Mouse (Mus musculus): Measurements from ENCODE around the gene Ripk3. TPM values are rescaled to one million over a fixed set of nuclear protein-coding genes. Genes with fewer than 3 reads are reported as not detected.

The Ripk3 gene
- polyA plus RNA-seq, 1 experiment from 2014 or later, result 51.4 TPM

DNA sequence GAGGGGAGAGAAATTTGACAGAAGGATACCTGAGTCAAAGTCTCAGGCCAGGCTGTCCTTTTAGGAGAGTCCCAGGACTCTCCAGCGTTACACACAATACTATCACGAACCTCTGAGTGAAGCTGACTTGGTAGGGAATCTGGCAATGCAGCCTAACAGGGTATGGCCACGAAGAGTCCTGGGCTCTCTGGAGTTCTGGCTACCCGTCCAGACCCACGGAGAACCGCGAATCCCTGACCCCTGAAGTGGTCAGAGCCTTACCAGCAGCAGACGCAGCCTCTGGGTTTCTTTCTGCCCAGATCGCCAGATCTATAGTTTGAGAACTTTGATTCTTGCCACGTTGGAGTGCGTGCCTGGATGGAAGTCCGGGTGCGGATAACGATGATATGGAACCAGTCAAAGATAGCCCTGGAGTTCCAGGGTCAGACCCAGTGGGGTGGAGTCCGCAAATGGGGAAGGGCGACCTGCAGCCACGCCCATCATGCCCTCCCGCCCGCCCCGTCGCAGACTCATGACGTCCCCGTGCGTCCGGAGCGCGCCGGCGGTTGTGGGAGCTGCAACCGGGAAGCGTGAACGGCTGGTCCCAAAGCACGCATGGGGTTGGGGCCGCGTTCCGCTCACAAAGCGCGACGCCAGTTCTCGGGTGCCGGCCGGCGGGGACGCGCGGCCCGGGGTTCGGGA lies 43.3 kb downstream of the Ripk3 start, which contains the start of the genes Dhrs1 and Nop9:
Dhrs1 (minus strand) TSS at position 511 of the 681 bp plus-strand sequence.
Nop9 (plus strand) TSS at position 514 of the 681 bp plus-strand sequence.
- H3K36me3 ChIP-seq (ENCODE audit: insufficient read depth), result peaks cover 52% of the 10 kb centered on the region
- ATAC-seq (ENCODE audit: insufficient read depth), result peak; percentile 84

DNA sequence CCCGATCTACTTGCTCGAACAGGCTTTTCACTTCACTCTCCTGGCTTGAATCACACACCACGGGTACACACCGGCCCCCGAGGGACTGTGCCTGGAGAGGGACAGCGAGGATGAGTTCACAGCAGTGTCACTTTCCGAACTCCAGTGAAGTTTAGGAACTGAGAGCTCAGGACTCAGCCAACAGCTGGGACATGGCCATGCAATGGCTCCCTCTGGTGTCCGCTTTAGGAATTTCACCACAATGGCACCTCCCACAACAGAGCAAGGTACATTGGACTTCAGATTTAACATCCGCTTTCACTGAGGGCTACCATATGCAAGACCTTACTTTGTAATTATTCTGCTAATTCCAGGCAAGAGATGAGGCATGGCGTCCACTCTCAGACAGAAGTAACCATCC lies 45.0 kb downstream of the Ripk3 start:
- peak; percentile 71 for ATAC-seq (ENCODE audit: insufficient read depth)
- peak; percentile 98 for TF ChIP-seq CTCF (IDR thresholded peaks at IDR 0.05; ENCODE audit: low read depth)
- 17% methylated on average over 10 of the region's 10 CpGs for WGBS
- DNase-seq, result peak; percentile 96
- Histone ChIP-seq H3K9me3 (ENCODE audit: low read depth, low read length) (no peaks in the 10 kb centered on the region), H3K4me2 (peak overlapping the region; percentile 35), H3K4me1 (ENCODE audit: insufficient read depth) (peaks cover 7% of the 10 kb centered on the region; the same call in 1 of the 2 replicates), H3K27ac (ENCODE audit: low read depth) (no peak overlapping the region), H3K27me3 (ENCODE audit: insufficient read depth, low read length) (no peaks in the 10 kb centered on the region), H3K4me3 (ENCODE audit: low read depth, low read length) (0 out of 2 replicates have a peak overlapping the region, but pooled peaks have one; percentile 8), H3K9ac (no peak overlapping the region), H3K36me3 (ENCODE audit: insufficient read depth) (peaks cover 51% of the 10 kb centered on the region)

More for the DNA sequence above, 43.3 kb downstream of the Ripk3 start, which contains the start of the genes Dhrs1 and Nop9:
- no peaks in the 10 kb centered on the region for H3K27me3 ChIP-seq (ENCODE audit: insufficient read depth, low read length)
- WGBS, result 2% methylated on average over 47 of the region's 48 CpGs
- peaks cover 7% of the 10 kb centered on the region; the same call in 1 of the 2 replicates for H3K4me1 ChIP-seq (ENCODE audit: insufficient read depth)
- peak; percentile 93 for DNase-seq
- H3K27ac ChIP-seq (ENCODE audit: low read depth), result peak within 1 kb of the TSS; percentile 50; the same call in 1 of the 2 replicates
- peak within 1 kb of the TSS; percentile 93 for H3K4me3 ChIP-seq (ENCODE audit: low read depth, low read length)
- H3K9me3 ChIP-seq (ENCODE audit: low read depth, low read length), result no peaks in the 10 kb centered on the region
- no peak for TF ChIP-seq CTCF (IDR thresholded peaks at IDR 0.05; ENCODE audit: low read depth)
- peak within 1 kb of the TSS; percentile 98 for H3K4me2 ChIP-seq
- H3K9ac ChIP-seq, result peak within 1 kb of the TSS; percentile 82

DNA sequence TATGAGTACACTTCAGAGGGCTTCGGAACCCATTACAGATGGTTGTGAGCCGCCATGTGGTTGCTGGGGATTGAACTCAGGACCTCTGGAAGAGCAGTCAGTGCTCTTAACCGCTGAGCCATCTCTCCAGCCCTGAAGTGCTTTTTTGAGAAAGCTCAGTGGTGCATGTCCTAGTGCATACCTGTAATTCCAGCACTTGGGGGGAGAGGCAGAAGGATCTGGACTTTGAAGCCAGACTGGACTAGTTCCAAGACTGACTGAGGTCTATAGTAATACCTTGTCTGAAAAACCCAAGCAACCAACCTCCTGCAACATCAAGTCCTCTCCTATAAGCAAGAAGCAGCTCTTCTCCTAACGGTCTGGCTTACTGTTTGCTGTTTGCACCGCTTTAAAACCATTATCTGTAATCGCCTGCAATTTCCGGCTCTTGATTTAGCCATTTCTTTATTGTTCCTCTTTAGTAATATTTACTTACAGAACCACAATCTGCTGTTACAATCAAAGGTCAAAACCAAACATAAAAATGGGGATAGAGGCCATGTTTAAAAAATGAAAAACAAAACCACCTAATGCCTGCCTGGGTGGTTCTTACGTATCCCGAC lies 51.5 kb downstream of the Ripk3 start:
- H3K4me1 ChIP-seq (ENCODE audit: insufficient read depth), result no peaks in the 10 kb centered on the region
- 83% methylated on average over 9 of the region's 9 CpGs for WGBS
- no peaks in the 10 kb centered on the region for H3K27me3 ChIP-seq (ENCODE audit: insufficient read depth, low read length)
- H3K27ac ChIP-seq (ENCODE audit: low read depth), result no peak overlapping the region
- no peak overlapping the region for H3K4me2 ChIP-seq
- H3K9me3 ChIP-seq (ENCODE audit: low read depth, low read length), result no peaks in the 10 kb centered on the region
- H3K9ac ChIP-seq, result no peak overlapping the region
- ATAC-seq (ENCODE audit: insufficient read depth) (no peak), DNase-seq (no peak)
- TF ChIP-seq CTCF (IDR thresholded peaks at IDR 0.05; ENCODE audit: low read depth), result no peak
- peaks cover 29% of the 10 kb centered on the region for H3K36me3 ChIP-seq (ENCODE audit: insufficient read depth)
- no peak overlapping the region for H3K4me3 ChIP-seq (ENCODE audit: low read depth, low read length)

DNA sequence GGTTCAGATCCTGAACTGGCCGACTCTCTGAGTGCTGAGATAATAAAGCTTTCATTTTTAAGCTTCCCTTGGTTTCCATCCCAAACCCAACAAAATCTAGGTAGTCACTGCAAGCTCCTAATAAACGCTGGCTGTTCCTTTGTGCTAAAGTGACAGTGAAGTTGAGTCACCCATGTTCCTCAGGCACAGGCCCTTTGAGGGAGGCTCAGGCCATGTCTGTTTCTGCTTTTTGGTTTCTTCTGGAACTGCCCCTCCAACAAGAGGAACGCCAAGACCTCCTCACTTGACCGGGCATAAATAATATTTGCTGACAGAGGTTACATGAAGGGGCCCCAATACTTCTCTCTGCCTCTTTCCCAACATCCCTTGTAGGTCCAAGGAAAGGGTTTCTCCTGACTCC lies 52.9 kb downstream of the Ripk3 start:
- H3K27ac ChIP-seq (ENCODE audit: low read depth), result no peak overlapping the region
- H3K9ac ChIP-seq, result no peak overlapping the region
- TF ChIP-seq CTCF (IDR thresholded peaks at IDR 0.05; ENCODE audit: low read depth), result no peak
- H3K9me3 ChIP-seq (ENCODE audit: low read depth, low read length), result no peaks in the 10 kb centered on the region
- ATAC-seq (ENCODE audit: insufficient read depth), result no peak
- DNase-seq, result no peak
- peaks cover 18% of the 10 kb centered on the region for H3K36me3 ChIP-seq (ENCODE audit: insufficient read depth)
- H3K4me1 ChIP-seq (ENCODE audit: insufficient read depth), result no peaks in the 10 kb centered on the region
- WGBS, result 77% methylated on average over 4 of the region's 4 CpGs
- no peaks in the 10 kb centered on the region for H3K27me3 ChIP-seq (ENCODE audit: insufficient read depth, low read length)
- H3K4me3 ChIP-seq (ENCODE audit: low read depth, low read length), result no peak overlapping the region
- no peak overlapping the region for H3K4me2 ChIP-seq

DNA sequence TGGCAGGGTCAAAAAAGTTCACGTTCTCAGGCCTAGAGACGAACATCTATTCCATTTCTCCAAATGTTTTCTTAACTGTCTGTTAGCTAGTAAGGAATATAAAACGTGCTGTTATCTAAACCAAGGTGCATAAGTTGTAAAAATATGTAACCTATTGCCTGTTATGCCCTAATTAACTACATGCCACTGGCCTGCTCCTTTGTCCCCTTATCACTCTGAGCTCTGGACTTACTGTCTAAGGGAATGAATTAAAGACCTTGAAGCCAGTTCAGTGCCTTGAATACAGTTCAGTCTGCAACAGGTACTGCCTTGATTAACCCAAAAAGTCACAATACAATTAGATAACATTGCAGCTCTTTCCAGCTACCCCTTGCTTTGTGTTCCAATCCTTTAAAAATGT lies 53.3 kb downstream of the Ripk3 start:
- Histone ChIP-seq H3K4me1 (ENCODE audit: insufficient read depth) (no peaks in the 10 kb centered on the region), H3K9me3 (ENCODE audit: low read depth, low read length) (no peaks in the 10 kb centered on the region), H3K9ac (no peak overlapping the region), H3K4me3 (ENCODE audit: low read depth, low read length) (no peak overlapping the region), H3K27me3 (ENCODE audit: insufficient read depth, low read length) (no peaks in the 10 kb centered on the region), H3K27ac (ENCODE audit: low read depth) (no peak overlapping the region), H3K36me3 (ENCODE audit: insufficient read depth) (peaks cover 13% of the 10 kb centered on the region), H3K4me2 (no peak overlapping the region)
- no peak for ATAC-seq (ENCODE audit: insufficient read depth)
- no peak for TF ChIP-seq CTCF (IDR thresholded peaks at IDR 0.05; ENCODE audit: low read depth)
- WGBS, result 29% methylated on average over 3 of the region's 3 CpGs
- no peak for DNase-seq

Other genes starting within 250 kb of the Ripk3 start
- gene Pck2, start 248.6 kb downstream of the Ripk3 start, polyA plus RNA-seq (2014; fragmentation: Nextera tagmentation; extraction: Ambion mirVana), result 52.1 and 55.4 TPM in 2 replicates
- 53.9 and 62.3 TPM in 2 replicates for gene Dcaf11, start 228.9 kb downstream of the Ripk3 start, polyA plus RNA-seq (2014; fragmentation: Nextera tagmentation; extraction: Ambion mirVana)
- 1.2 and 1.6 TPM in 2 replicates for gene A730061H03Rik, start 228.5 kb downstream of the Ripk3 start, polyA plus RNA-seq (2014; fragmentation: Nextera tagmentation; extraction: Ambion mirVana)
- 0.76 and 1.7 TPM in 2 replicates for gene Fitm1, start 213.2 kb downstream of the Ripk3 start, polyA plus RNA-seq (2014; fragmentation: Nextera tagmentation; extraction: Ambion mirVana)
- gene Psme1, start 210.7 kb downstream of the Ripk3 start, polyA plus RNA-seq (2014; fragmentation: Nextera tagmentation; extraction: Ambion mirVana), result 139 and 142 TPM in 2 replicates
- 2.1 and 2.4 TPM in 2 replicates for gene Emc9, start 203.6 kb downstream of the Ripk3 start, polyA plus RNA-seq (2014; fragmentation: Nextera tagmentation; extraction: Ambion mirVana)
- gene Psme2, start 197.8 kb downstream of the Ripk3 start, polyA plus RNA-seq (2014; fragmentation: Nextera tagmentation; extraction: Ambion mirVana), result 228 and 242 TPM in 2 replicates
- 14.4 and 16.9 TPM in 2 replicates for gene Rnf31, start 197.2 kb downstream of the Ripk3 start, polyA plus RNA-seq (2014; fragmentation: Nextera tagmentation; extraction: Ambion mirVana)
- gene Irf9, start 185.3 kb downstream of the Ripk3 start, polyA plus RNA-seq (2014; fragmentation: Nextera tagmentation; extraction: Ambion mirVana), result 8.9 and 9.0 TPM in 2 replicates
- gene Rec8, start 170.8 kb downstream of the Ripk3 start, polyA plus RNA-seq (2014; fragmentation: Nextera tagmentation; extraction: Ambion mirVana), result 8.5 and 14.2 TPM in 2 replicates
- 97.5 and 115 TPM in 2 replicates for gene Ipo4, start 152.9 kb downstream of the Ripk3 start, polyA plus RNA-seq (2014; fragmentation: Nextera tagmentation; extraction: Ambion mirVana)
- 2.1 TPM in 2 replicates for gene Gm49378, start 151.0 kb downstream of the Ripk3 start, polyA plus RNA-seq (2014; fragmentation: Nextera tagmentation; extraction: Ambion mirVana)
- gene Tm9sf1, start 145.1 kb downstream of the Ripk3 start, polyA plus RNA-seq (2014; fragmentation: Nextera tagmentation; extraction: Ambion mirVana), result 111 and 122 TPM in 2 replicates
- 0.89 and 1.1 TPM in 2 replicates for gene Tssk4, start 138.7 kb downstream of the Ripk3 start, polyA plus RNA-seq (2014; fragmentation: Nextera tagmentation; extraction: Ambion mirVana)
- 51.6 and 52.0 TPM in 2 replicates for gene Mdp1, start 128.4 kb downstream of the Ripk3 start, polyA plus RNA-seq (2014; fragmentation: Nextera tagmentation; extraction: Ambion mirVana)
- 58.4 and 59.4 TPM in 2 replicates for gene Gmpr2, start 116.9 kb downstream of the Ripk3 start, polyA plus RNA-seq (2014; fragmentation: Nextera tagmentation; extraction: Ambion mirVana)
- gene Nedd8, start 116.7 kb downstream of the Ripk3 start, polyA plus RNA-seq (2014; fragmentation: Nextera tagmentation; extraction: Ambion mirVana), result 556 and 577 TPM in 2 replicates
- gene Tinf2, start 107.0 kb downstream of the Ripk3 start, polyA plus RNA-seq (2014; fragmentation: Nextera tagmentation; extraction: Ambion mirVana), result 53.3 and 58.0 TPM in 2 replicates
- 0.89 and 1.3 TPM in 2 replicates for gene Tgm1, start 74.9 kb downstream of the Ripk3 start, polyA plus RNA-seq (2014; fragmentation: Nextera tagmentation; extraction: Ambion mirVana)
- gene Rabggta, start 66.6 kb downstream of the Ripk3 start, polyA plus RNA-seq (2014; fragmentation: Nextera tagmentation; extraction: Ambion mirVana), result 25.6 and 29.5 TPM in 2 replicates
- 76.7 and 79.9 TPM in 2 replicates for gene Dhrs1, start 43.2 kb downstream of the Ripk3 start, polyA plus RNA-seq (2014; fragmentation: Nextera tagmentation; extraction: Ambion mirVana)
- gene Nop9, start 43.2 kb downstream of the Ripk3 start, polyA plus RNA-seq (2014; fragmentation: Nextera tagmentation; extraction: Ambion mirVana), result 48.7 and 50.6 TPM in 2 replicates
- 0.36 and 0.38 TPM in 2 replicates for gene Cideb, start 30.4 kb downstream of the Ripk3 start, polyA plus RNA-seq (2014; fragmentation: Nextera tagmentation; extraction: Ambion mirVana)
- 0.19 and 0.70 TPM in 2 replicates for gene Ltb4r2, start 27.4 kb downstream of the Ripk3 start, polyA plus RNA-seq (2014; fragmentation: Nextera tagmentation; extraction: Ambion mirVana)
- gene Ltb4r1, start 22.9 kb downstream of the Ripk3 start, polyA plus RNA-seq (2014; fragmentation: Nextera tagmentation; extraction: Ambion mirVana), result 0.31 and 0.64 TPM in 2 replicates
- gene Adcy4, start 4.8 kb downstream of the Ripk3 start, polyA plus RNA-seq (2014; fragmentation: Nextera tagmentation; extraction: Ambion mirVana), result 11.6 and 14.1 TPM in 2 replicates
- gene Nfatc4, start 34.3 kb upstream of the Ripk3 start, polyA plus RNA-seq (2014; fragmentation: Nextera tagmentation; extraction: Ambion mirVana), result 58.8 and 66.1 TPM in 2 replicates
- gene Nynrin, start 65.1 kb upstream of the Ripk3 start, polyA plus RNA-seq (2014; fragmentation: Nextera tagmentation; extraction: Ambion mirVana), result 18.7 and 19.4 TPM in 2 replicates
- gene Cbln3, start 95.5 kb upstream of the Ripk3 start, polyA plus RNA-seq (2014; fragmentation: Nextera tagmentation; extraction: Ambion mirVana), result 1.4 and 1.9 TPM in 2 replicates
- 11.0 and 13.7 TPM in 2 replicates for gene Khnyn, start 96.1 kb upstream of the Ripk3 start, polyA plus RNA-seq (2014; fragmentation: Nextera tagmentation; extraction: Ambion mirVana)
- 44.3 and 47.2 TPM in 2 replicates for gene Sdr39u1, start 111.4 kb upstream of the Ripk3 start, polyA plus RNA-seq (2014; fragmentation: Nextera tagmentation; extraction: Ambion mirVana)
- gene Cma1, start 155.8 kb upstream of the Ripk3 start, polyA plus RNA-seq (2014; fragmentation: Nextera tagmentation; extraction: Ambion mirVana), result 3.7 and 4.4 TPM in 2 replicates
- not detected in 2 replicates for gene Cma2, start 162.1 kb upstream of the Ripk3 start, polyA plus RNA-seq (2014; fragmentation: Nextera tagmentation; extraction: Ambion mirVana)
- gene Mcpt1, start 229.1 kb upstream of the Ripk3 start, polyA plus RNA-seq (2014; fragmentation: Nextera tagmentation; extraction: Ambion mirVana), result not detected in 2 replicates
- not detected in 2 replicates for gene Mcpt9, start 241.6 kb upstream of the Ripk3 start, polyA plus RNA-seq (2014; fragmentation: Nextera tagmentation; extraction: Ambion mirVana)

Measured in lung, embryonic 14.5 days (tissue).